Mouse (Mus musculus) gastrocnemius, adult 8-10 months (tissue): ENCODE measurements around the gene Htr6. TPM values are rescaled to one million over a fixed set of nuclear protein-coding genes. Genes with fewer than 3 reads are reported as not detected.
A peak's percentile ranks its signal among the peaks of the same experiment; 100 is the strongest.

Source experiments
- DNase-seq, 2 experiments: peaks; one replicate each; pipeline ENCODE4 v3.0.0; 2022; ENCODE audit warnings: low spot score in 2 of 2
- total RNA-seq, 4 experiments: library from RNA; stranded (reverse); gene quantifications; 2 replicates each; pipeline ENCODE4 v1.2.4; 2022

The Htr6 gene
- total RNA-seq, 4 experiments from 2014 or later: not detected

DNA sequence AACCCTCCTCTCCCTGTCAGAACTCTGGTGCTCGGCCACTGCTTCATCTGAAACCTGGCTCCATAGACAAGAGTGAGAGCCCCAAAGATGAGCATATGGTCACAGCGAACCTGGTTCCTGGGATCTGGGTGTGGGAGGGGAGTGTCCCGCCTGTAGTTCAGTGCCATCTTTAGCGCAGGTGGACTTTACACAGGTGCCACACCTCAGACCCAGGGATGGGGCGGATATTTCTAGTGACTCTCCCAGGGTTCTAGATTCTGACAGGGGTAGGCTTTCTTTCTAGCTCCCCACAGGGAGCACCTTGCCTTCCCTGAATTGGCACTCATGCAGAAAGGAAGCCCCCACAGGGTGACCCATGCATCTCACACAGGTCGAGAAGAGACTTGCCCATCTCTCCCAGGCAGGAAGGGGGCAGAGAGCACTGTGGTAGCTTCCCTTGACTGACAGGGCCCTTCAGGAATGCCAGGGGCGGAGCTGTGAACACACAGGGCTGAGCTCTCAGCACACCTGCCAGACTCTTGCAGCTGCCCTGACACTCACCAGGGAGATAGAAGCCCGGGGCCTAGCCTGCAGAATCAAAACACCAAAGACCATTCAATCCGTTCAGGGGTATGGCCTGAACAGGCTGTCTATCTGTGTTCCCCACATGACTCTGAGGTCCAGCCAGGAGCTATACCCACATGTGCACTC is 13.8 kb upstream of the Htr6 start:
- DNase-seq: no peak

DNA sequence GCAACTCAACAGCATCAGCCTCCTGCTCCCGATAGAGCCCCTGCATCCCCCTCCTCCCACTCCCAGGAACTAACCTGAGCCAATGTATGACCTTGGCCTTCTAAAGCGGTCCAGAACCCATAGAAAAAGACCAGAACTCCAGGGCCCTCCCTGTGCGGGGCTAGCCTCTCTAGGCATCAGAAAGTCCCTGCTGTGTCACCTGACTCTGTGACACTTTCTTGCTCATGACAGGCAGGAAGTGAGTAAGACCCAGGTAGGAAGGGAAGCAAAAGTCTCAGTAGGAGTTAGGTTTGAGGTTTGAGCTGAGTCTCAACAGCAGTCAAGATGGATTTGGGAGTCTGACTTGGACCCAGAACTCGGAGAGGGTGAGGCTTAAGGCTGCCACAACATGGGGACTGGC is 11.6 kb upstream of the Htr6 start:
- no peak for DNase-seq

DNA sequence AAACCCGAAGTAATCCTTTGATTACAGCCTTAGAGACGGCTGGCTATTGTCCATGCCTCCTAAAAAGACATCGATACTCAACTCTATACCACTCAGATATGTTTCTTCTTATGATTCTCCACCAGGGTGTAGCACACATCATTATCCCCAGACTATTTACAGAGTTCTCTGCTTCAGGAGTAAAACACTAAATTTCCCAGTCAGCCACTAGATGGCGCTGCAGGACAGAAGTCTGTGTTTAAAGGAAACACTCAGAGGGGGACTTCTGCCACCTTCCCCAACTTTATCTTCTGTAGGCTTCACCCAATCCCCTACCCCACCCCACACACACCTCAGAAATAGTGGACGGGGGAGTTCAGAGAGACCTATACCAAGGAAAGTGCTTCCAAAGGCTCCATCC is 10.7 kb upstream of the Htr6 start:
- peak; percentile 68 to 71 for DNase-seq

DNA sequence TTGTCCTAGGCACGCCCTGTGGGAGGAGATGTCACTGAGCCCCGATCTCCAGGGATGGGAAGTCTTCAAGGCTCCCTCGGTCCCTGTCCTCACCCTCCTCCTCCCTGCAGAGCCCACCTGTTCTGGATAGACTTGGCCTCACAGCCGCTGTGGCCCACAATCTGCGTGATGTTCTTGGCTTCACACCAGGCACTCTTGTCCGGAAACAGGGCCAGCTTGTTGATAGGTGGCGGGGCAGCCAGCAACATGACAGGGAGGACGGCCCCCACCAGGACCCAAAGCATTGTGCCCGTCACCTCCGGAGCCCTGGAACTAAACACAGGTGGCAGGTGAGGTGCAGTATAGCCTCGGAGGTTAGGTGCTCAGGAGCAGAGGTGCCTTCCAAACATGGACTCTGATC is 10.0 kb upstream of the Htr6 start:
- no peak for DNase-seq

DNA sequence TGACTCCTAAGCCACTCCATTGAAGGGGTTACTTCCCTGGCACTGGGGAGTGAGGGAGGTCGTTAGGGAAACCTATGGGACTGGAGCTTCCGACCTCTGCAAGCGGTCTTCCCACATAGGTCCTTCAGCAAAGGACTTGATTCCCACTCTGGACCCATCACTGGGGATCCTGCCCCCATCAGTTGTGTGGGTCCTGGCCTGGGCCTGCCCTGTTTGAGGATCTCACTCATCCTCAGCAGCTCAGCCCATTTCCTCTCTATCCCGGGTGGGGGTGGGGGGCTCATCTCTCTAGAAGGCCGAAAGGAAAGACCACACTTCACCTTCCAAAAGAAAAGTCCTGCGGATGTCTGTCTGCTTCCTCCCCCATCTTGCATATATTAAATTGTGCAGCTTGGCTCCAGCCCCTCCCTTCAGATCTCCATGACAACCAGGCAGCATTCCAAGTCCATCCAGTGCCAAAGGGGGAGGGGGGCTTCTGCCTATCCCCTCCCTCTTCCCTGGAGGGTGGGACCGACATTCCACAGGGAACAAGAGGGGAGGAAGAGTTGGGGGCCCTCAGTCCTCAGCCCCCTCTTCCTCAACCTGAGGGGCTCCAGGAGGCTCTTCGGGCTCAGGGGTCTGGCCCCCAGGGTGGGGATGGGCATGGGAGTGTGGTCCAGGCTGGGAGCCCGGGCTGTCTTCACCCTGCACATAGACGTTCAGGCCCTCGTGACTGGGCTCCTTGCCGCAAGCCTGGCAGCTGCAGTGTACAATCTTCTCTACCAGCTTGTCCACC is 7.6 kb upstream of the Htr6 start:
- no peak for DNase-seq

DNA sequence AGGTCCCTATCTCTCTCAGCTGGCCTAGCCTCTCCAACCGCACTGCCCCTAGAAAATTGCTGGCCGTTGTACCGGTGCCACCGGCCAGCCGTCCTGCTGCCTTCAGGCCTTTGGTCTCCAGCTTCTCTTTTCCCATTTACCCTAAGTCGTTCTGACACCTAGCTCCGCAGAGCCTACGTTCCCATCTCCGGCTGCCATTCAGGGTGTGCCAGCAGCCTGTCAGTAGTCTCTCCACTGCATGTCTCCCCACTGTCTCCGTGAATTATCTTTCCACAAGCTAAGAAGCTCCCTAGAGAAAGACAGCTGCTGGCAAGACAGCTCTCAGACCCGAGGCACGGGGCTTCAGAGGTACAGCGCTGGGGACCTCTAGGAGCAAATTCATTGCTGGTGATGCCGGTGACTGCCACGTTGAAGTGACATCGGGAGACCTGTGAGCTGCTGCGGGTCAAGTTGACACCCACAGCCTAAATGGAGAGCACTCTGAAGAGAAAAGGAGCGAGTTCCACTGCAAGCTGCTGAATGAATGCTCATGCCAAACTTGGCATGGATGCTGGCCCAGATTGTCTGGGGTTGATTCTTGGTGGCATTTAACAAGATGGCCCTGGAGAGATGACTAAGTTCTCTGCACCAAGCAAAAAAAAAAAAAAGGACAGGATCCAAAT is 6.0 kb upstream of the Htr6 start:
- no peak for DNase-seq

DNA sequence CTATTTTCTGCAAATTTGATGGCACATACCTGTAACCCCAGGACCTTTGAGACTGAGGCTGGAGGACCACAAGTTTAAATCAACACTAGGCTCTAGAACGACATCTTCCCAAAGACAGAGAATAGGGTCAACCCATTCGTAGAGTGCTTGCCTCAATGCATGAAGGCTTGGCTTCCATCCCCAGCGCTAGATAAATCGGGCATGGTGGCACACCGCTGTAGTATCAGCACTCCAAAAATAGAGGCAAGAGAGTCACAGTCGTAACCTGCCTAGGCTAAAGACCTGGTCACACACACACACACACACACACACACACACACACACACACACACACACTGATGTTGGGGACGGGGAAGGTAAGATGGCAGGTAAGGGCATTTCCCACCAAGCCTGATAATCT is 4.9 kb upstream of the Htr6 start:
- no peak for DNase-seq

DNA sequence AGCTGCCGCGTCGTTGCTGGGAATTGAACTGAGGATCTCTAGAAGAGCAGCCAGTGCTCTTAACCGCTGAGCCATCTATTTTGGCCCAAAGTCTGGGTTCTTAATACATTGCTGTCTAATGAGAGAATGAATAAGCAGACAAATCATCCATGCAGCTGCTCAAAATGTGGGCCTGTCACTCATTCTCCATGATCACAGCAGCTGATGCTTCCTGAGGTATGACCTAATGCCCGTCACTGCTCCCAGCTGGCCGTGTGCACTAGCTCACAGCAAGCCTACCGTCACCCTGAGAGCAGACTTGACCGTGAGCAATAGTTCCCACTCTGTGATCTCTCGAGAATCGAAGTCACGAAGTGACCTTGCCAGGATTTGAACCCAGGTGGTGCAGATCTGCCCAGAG is 4.1 kb upstream of the Htr6 start:
- no peak for DNase-seq

DNA sequence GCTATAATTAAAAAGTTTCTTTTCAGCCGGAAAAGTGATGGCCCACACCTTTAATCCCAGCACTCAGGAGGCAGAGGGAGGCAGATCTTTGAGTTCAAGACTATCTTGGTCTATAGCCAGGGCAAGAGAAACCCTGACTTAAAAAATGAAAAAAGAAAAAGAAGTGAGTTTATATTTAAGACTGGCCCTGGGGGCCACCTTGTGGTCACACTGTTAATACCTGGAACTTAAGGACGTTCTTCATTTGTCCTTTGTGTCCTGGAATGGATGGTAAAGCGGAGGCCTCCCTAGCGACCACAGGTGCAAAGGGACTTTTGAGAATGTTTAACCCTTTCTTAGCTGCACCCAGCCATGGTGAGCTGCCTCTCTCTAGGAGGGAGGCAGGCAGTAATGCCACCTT is 3.4 kb upstream of the Htr6 start:
- no peak for DNase-seq

DNA sequence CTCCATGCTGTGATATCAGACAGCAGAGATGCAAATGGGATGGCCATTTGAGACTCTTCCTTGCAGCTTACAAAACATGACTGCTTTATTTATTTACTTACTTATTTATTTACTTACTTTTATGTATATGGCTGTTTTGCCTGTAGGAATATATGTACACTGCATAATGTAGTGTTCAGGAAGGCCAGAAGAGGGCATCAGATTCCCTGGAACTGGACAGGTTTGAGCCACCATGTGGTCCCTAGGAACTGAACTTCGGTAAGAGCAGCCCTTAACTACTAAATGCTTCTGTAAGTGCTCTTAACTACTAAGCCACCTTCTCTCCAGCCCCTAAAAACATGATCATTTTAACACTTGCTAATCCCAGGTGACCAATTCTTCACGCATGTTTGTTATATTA is 2.9 kb upstream of the Htr6 start:
- DNase-seq: no peak

DNA sequence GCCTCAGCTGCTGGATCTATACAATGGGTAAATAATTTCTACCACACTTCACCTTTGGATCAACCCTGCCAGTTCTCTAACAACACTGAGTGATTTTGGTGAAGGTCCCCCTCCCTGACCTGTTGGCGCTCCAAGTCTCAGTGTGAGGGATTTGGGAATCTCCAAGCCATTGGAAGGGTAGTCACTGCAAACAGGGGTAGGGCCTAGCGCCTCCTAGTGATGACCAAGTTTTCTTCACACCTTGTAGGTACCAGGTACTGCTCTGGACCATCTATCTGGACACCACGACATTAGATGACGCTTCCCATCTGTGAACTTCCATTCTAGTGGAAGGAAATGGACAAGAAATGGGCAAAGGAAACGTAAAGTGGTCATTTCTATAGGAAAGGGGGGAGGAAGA is 545 bp upstream of the Htr6 start:
- DNase-seq: no peak

DNA sequence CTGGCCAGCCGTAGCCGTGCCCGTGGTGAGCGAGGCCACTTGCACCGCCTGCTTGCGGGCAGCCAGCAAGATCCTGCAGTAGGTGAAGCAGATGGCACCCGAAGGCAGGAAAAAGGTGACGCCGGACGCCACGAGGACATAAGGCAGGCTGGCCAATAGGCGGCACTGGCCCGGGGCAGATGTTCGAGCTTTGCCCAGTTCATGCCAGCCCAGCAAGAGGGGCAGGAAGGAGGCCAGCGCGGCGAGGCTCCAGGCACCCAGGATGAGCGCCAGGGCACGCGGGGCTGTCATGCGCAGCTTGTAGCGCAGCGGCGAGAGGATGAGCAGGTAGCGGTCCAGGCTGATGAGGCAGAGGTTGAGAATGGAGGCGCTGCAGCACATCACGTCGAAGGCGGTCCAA is 1.3 kb downstream of the Htr6 start:
- peak in 1 of 2 experiments; percentile 61 for DNase-seq

DNA sequence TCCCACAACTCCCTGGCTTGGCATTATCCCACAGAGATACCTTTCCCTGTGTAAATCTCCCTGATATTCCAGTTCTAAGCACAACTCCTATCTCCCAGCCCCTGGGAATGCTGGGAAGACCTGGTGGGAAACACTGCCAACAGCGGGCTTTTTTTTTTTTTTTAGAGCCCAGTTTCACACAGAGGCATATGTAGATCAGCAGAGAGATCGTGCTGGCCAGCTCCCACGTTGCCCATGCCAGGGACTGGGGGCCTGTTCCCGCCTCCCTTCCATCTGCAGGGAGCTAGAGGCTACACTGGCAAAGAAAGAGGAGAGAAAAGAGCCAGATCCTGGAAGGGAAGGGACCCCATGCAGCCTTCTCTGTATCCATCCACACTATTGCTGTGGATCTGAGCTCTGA is 7.1 kb downstream of the Htr6 start:
- DNase-seq: no peak

DNA sequence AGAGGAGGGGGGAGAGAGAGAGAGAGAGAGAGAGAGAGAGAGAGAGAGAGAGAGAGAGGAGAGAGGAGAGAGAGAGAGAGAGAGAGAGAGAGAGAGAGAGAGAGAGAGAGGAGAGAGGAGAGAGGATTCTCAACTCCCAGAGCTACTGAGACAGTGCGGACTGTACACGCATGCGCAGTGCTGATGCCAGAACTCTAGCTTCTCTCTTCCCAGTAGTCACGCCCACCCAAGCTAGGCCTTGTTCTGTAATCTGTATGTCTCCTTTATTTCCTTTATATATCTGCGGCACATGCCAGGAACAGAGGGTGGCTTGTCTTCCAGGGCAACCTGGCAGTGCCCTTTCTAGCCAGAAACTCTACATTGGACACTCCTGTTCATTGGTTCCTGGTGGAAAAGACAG is 10.5 kb downstream of the Htr6 start:
- DNase-seq: no peak

DNA sequence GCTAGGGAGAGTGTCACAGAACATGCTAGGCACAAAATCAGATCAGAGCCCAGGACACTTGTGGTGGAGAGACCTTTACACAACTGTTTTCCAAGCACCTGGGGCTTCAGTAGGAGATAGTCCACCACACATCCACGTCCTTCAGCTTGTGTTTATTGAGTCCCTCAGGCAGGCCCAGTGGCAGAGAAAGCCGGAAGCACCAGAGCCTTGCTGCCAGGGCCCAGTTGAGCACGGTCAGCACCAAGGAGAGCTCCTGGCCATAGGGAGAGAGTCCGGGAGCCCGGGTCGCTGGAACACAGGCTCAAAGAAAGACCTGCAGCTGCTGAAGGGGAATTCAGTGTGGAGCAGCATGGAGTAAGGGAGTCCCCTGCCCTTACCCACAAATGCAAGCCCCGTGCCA is 15.8 kb downstream of the Htr6 start:
- DNase-seq: no peak

DNA sequence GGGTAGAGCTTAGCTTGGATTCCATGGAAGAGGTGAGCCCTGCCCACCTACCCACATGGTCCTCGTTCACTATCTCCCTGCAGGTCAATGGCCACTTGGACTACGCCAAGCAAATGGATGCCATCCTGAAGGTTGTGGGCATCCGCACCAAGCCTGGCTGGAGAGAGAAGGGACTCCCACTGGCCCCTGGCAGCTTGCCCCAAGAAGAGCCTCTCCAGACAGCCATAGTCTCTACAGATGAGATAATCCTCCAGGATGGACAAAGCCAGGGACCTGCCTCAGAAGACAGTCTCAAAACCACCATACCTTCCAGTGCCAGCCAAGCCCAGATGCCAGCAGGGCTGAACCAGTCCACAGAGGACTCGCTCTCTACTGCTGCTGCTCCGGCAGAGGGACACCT is 17.3 kb downstream of the Htr6 start:
- no peak for DNase-seq

DNA sequence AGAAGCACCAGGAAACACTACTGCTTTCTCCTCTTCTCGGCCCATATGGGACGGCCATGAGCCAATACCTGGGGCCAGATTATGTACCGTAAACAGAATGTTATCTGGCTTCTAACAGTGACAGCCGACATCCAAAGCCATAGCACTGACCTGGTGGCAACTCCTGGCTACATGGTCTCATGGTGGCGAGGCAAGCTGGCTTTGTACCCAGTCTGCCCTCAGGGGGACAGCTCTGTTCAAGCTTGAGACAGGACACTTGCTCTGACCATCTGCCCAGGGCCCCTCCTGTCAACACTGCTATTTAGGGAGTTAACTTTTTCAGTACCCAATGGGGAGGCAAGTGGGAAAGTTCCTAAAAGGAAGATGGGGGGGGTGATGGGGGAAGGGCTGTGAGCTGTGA is 18.1 kb downstream of the Htr6 start:
- no peak for DNase-seq

DNA sequence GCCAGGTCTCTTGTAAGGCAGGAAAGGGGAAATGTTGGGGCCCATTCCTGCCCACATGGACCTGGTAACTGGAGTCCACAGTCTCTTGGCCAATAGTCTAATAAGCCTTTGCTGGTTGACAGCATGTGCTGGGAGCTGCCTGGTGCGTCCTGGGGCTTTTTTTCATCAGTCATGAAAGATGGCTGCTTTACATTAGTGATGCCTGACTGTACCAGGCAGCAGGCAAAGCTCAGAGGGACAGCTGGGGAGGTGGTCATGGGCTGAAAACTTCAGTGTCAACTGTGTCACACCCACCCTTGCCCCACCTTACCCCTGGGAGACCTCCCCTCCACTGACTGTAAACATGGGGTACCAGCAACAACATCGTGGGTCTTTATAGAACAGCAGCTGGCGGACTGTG is 19.6 kb downstream of the Htr6 start:
- no peak for DNase-seq

DNA sequence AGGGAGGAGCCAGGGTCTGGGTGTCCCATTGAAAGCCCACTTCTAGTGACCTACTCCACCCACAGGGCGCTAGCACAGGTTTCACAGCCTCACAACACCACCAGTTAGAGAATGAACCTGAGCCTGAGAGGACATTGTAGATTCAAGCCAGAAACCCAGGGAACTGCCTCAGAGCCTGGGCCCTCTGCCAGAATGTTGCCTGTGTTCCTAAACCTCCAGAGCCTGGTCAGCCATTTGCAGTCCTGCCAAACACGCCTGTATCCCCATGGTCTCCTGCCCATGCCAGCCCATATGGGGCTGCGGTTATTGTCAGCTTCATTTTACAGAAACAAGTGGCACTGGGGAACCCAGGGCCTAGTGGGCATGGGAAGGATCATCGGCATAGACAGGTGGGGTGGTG is 20.0 kb downstream of the Htr6 start:
- no peak for DNase-seq

DNA sequence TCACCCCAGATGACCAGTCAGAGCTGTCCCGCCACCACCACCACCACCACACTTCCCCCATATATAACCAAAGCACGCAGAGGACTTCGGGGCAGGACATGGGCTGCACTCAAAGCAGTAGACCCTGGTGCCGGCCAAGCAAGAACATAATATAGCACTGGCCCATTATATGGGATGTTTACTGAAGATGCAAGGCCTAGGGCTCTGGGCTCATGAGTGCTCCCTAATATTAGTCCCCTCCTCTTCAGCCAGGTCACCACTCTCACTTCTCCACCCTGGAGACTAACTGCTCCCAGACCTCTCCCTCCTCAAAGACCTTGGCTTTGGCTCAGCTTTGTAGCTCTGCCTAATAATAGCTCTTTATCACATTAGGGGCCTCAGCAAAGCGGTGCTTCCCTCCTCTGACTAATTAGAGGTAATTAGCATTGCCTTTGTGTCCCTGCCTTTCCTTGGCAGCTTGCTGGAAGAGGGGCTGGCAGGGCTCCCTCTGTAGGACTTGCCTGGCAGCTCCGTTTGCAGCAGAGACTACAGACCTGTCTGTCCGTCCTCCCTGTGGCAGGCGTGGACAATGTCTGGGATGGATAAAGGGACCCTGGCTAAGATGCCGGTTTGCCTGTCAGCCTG is 21.0 kb downstream of the Htr6 start:
- DNase-seq: no peak

DNA sequence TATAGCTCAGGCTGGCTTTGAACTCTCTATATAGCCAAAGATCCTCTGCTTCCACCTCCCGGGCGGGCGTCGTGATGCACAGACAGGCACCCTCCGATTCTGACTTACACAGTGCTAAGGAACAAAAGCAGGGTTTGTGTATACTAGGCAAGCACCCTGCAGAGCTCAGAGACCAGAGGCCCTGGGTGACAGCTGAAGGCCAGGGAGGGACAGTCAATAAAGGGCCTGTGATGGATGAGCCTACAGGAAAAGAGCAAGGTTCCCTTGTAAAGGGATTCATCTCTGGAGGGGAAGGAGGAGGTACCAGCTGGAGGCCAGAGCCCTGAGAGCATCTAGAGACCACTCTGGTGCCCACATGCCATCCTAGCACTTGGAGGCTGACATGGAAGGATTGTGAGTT is 22.0 kb downstream of the Htr6 start:
- no peak for DNase-seq

DNA sequence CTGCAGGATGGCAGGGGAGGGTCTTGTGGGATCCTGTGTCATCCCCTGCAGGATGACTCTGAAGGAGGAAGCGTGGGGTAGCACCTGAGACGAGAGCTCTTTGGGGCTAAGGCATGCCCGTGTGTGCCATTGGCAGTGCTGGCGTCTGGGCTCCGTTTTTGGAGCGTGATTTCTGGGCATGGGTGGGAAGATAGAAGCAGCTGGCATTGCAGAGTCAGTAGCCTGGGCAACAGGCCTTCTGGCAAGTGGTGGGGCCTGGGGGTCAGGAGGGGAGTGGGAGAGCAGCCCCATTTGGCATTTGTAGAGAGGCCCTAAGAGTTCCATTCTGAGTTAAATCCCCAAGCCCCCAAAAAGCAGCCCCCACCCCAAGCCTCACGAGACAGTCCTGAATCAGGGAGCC is 22.6 kb downstream of the Htr6 start:
- DNase-seq: no peak
